Mouse (Mus musculus) spleen, adult 2 months (tissue): Measurements from ENCODE around the gene Prmt9. TPM values are rescaled to one million over a fixed set of nuclear protein-coding genes. Genes with fewer than 3 reads are reported as not detected.

ENCODE experiments used
- DNase-seq, 2 experiments: peaks; one replicate each; pipeline versions ENCODE4 v3.0.0 to v3.0.0-alpha.2; 2012 to 2021; ENCODE audit warnings: low spot score in 2 of 2, low read depth in 1 of 2
- H3K27ac ChIP-seq: fragments of 200-500 bp; 2 replicates; pipeline ENCODE4 v1.5.1; 2012; ENCODE audit warnings: low read length, inconsistent platforms; ENCODE audit not compliant: insufficient read depth
- H3K27me3 ChIP-seq: fragments of 200-500 bp; 2 replicates; pipeline ENCODE4 v1.6.1; 2012; ENCODE audit warnings: mild to moderate bottlenecking, moderate library complexity, low read length, inconsistent platforms; ENCODE audit not compliant: control insufficient read depth, insufficient read depth
- H3K36me3 ChIP-seq: fragments of 200-500 bp; 2 replicates; pipeline ENCODE4 v1.6.1; 2012; ENCODE audit warnings: mild to moderate bottlenecking, low read length, inconsistent platforms; ENCODE audit not compliant: control insufficient read depth, insufficient read depth
- H3K4me1 ChIP-seq: fragments of 200-500 bp; 2 replicates; pipeline ENCODE4 v1.6.1; 2011; ENCODE audit warnings: inconsistent platforms; ENCODE audit not compliant: control insufficient read depth, insufficient read depth, insufficient read length
- H3K4me3 ChIP-seq: fragments of 200-500 bp; 2 replicates; pipeline ENCODE4 v1.5.1; 2011; ENCODE audit warnings: mild to moderate bottlenecking, inconsistent platforms; ENCODE audit not compliant: insufficient read depth, insufficient read length; ENCODE audit errors: extremely low read depth
- CTCF ChIP-seq: fragments of 200-500 bp; IDR thresholded peaks from 2 replicates; pipeline ENCODE4 v1.5.1; 2011; ENCODE audit warnings: mild to moderate bottlenecking, inconsistent platforms; ENCODE audit not compliant: insufficient read depth, insufficient read length, insufficient replicate concordance; ENCODE audit errors: extremely low read depth
- POLR2A ChIP-seq: fragments of 200-500 bp; IDR thresholded peaks from 2 replicates; pipeline ENCODE4 v1.6.1; 2011; ENCODE audit warnings: low read depth, low read length, inconsistent platforms
- WGBS: fragments of 180-500 bp; shearing (Covaris S2); methylation state at CpG from one replicate; pipeline ENCODE4 v1.1.7; 2018; 5-methylcytosine and 5-hydroxymethylcytosine counted together
- polyA plus RNA-seq: library from polyadenylated mRNA; depleted of rRNA; stranded (reverse); fragments of >200 nt; gene quantifications from 2 replicates; pipeline ENCODE4 v1.2.3, GENCODE M21; 2012

Prmt9 gene
- polyA plus RNA-seq, 1 experiment = 5.7 TPM

DNA sequence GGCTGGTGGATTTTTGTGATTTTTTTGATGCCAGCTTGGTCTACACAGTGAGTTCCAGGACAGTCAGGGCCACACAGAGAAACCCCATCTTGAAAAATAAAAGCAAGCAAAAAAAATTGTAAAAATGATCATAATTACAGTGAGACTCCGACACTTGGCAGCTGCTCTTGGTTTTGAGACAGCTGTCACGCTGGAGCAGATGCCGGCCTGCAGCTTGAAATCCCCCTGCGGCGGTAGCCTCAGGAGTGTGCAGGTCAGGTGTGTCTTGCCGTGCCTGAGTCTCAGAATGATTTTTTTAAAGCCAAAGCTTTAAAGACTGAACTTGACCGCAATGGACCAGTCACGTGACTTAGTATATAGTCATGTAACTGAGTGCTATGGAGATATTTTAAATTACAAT lies 23.1 kb upstream of the Prmt9 start:
- no peaks in the 10 kb centered on the region for H3K27me3 ChIP-seq
- WGBS = 94% methylated on average over 8 of the region's 8 CpGs

GRCm38 (mm10) chr8:77534358-77534992 lies 14.7 kb upstream of the Prmt9 start:
- 59% methylated on average over 8 of the region's 8 CpGs for WGBS
- no peak for DNase-seq
- no peak overlapping the region for H3K27ac ChIP-seq
- no peak overlapping the region for H3K4me3 ChIP-seq
- H3K36me3 ChIP-seq = no peaks in the 10 kb centered on the region
- no peaks in the 10 kb centered on the region for H3K4me1 ChIP-seq
- no peaks in the 10 kb centered on the region for H3K27me3 ChIP-seq
- TF ChIP-seq POLR2A (no peak), CTCF (no peak)

More for the DNA sequence above, 23.1 kb upstream of the Prmt9 start:
- no peak overlapping the region for H3K27ac ChIP-seq
- H3K4me1 ChIP-seq = no peaks in the 10 kb centered on the region
- no peaks in the 10 kb centered on the region for H3K36me3 ChIP-seq
- no peak overlapping the region for H3K4me3 ChIP-seq
- TF ChIP-seq POLR2A = no peak
- no peak for TF ChIP-seq CTCF
- no peak for DNase-seq

GRCm38 (mm10) chr8:77535026-77535595 lies 14.1 kb upstream of the Prmt9 start:
- peak; percentile 54; the same call in 1 of the 2 replicates for TF ChIP-seq CTCF
- TF ChIP-seq POLR2A = no peak
- DNase-seq = peak in 1 of 2 experiments; percentile 27
- Histone ChIP-seq H3K36me3 (no peaks in the 10 kb centered on the region), H3K4me3 (no peak overlapping the region), H3K4me1 (no peaks in the 10 kb centered on the region), H3K27me3 (no peaks in the 10 kb centered on the region), H3K27ac (no peak overlapping the region)
- 84% methylated on average over 5 of the region's 5 CpGs for WGBS

DNA sequence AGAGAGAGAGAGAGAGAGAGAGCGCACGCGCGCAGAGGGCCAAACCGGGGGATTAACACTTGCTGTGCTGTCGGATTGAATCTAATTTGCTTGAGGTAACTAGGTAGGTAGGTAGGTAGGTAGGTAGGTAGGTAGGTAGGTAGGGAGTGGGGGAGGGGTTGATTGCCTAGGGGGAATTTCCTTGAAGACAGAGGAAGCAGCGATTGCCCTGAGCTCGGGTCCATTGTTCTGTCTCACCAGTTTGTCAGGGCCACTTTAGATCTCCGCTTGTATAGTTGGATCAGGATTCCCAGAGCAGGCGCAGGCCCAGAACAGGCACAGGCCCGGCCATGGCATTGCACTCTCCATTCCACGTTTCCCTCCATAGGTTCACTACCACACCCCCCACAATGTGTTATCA lies 12.4 kb upstream of the Prmt9 start:
- Histone ChIP-seq H3K27ac (no peak overlapping the region), H3K4me1 (no peaks in the 10 kb centered on the region), H3K36me3 (no peaks in the 10 kb centered on the region), H3K27me3 (no peaks in the 10 kb centered on the region), H3K4me3 (no peak overlapping the region)
- WGBS = 90% methylated on average over 12 of the region's 12 CpGs
- TF ChIP-seq CTCF (no peak), POLR2A (no peak)
- no peak for DNase-seq

DNA sequence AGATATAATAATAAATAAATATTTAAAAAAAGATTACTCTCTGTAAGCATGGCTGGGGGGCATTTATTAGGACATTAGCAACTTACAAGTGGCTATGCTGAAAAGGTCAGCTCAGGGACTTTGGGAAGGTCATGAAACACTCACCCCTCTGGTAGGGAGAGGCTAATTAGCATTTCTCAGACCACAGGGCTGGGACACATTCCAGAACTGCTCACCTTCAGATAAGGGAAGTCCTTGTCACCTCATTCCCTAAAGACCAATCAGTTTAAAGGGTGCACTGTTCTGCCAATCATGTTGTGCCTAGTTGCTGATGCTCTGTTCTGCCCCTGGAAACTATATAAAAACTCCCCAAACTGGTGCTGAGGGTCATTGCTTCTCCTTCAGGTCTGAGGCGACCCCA lies 10.9 kb upstream of the Prmt9 start:
- WGBS = 83% methylated on average over 1 of the region's 1 CpGs
- TF ChIP-seq POLR2A (no peak), CTCF (no peak)

GRCm38 (mm10) chr8:77543152-77543777 lies 5.9 kb upstream of the Prmt9 start:
- WGBS = 61% methylated on average over 6 of the region's 6 CpGs
- Histone ChIP-seq H3K36me3 (no peaks in the 10 kb centered on the region), H3K27me3 (no peaks in the 10 kb centered on the region), H3K4me3 (no peak overlapping the region), H3K4me1 (no peaks in the 10 kb centered on the region), H3K27ac (no peak overlapping the region)
- TF ChIP-seq CTCF = no peak
- no peak for DNase-seq

More for the DNA sequence above, 10.9 kb upstream of the Prmt9 start:
- H3K36me3 ChIP-seq = no peaks in the 10 kb centered on the region
- no peak overlapping the region for H3K27ac ChIP-seq
- no peaks in the 10 kb centered on the region for H3K4me1 ChIP-seq
- no peak for DNase-seq
- H3K27me3 ChIP-seq = no peaks in the 10 kb centered on the region
- H3K4me3 ChIP-seq = no peak overlapping the region

GRCm38 (mm10) chr8:77544428-77544827 lies 4.8 kb upstream of the Prmt9 start:
- no peaks in the 10 kb centered on the region for H3K36me3 ChIP-seq
- H3K27ac ChIP-seq = no peak overlapping the region
- TF ChIP-seq POLR2A = no peak
- TF ChIP-seq CTCF = no peak
- H3K4me3 ChIP-seq = no peak overlapping the region
- DNase-seq = no peak
- WGBS = 81% methylated on average over 3 of the region's 3 CpGs
- no peaks in the 10 kb centered on the region for H3K27me3 ChIP-seq
- no peaks in the 10 kb centered on the region for H3K4me1 ChIP-seq
